ENCODE assay signal across 27 mouse cellular contexts in genomic region chr8:4354516-4354915, GRCm38 (mm10).
"Had no signal": no experiment of that assay in that cellular context is flagged by ENCODE, and none has a peak within 500 bp of the region (broad histone marks: within the 10 kb centered on the region; RNA-seq: fewer than 3 reads in every experiment).

No protein-coding gene starts in this region.

- H3K36me3 ChIP-seq: heart, embryonic 12.5 days; hindbrain, embryonic 10.5 days; hindbrain, embryonic 12.5 days; intestine, embryonic 15.5 days; kidney, embryonic 15.5 days; limb, embryonic 13.5 days; limb, embryonic 15.5 days; liver, embryonic 12.5 days had no signal

- H3K4me3 ChIP-seq: gastrocnemius, adult 2 months; heart, adult 2 months; heart, embryonic 12.5 days; hindbrain, embryonic 10.5 days; hindbrain, embryonic 12.5 days; intestine, embryonic 15.5 days; kidney, embryonic 15.5 days; limb, embryonic 13.5 days; limb, embryonic 15.5 days; liver, embryonic 12.5 days had no signal

- H3K27me3 ChIP-seq: heart, embryonic 12.5 days; hindbrain, embryonic 12.5 days; intestine, embryonic 15.5 days; kidney, embryonic 15.5 days; limb, embryonic 13.5 days; limb, embryonic 15.5 days; liver, embryonic 12.5 days had no signal

- H3K9me3 ChIP-seq: heart, embryonic 12.5 days; hindbrain, embryonic 10.5 days; hindbrain, embryonic 12.5 days; intestine, embryonic 15.5 days; kidney, embryonic 15.5 days; limb, embryonic 13.5 days; limb, embryonic 15.5 days; liver, embryonic 12.5 days had no signal

- H3K9ac ChIP-seq: heart, embryonic 12.5 days; hindbrain, embryonic 12.5 days; hindbrain, embryonic 14.5 days; intestine, embryonic 15.5 days; kidney, embryonic 15.5 days; limb, embryonic 13.5 days; limb, embryonic 15.5 days; liver, embryonic 12.5 days; liver, embryonic 14.5 days had no signal

- ATAC-seq: hindbrain, embryonic 16.5 days; inflammation-experienced regulatory T-cells, adult 6 months; intestine, embryonic 15.5 days; intestine, postnatal 0 days; liver, embryonic 12.5 days had no signal

- H3K4me1 ChIP-seq: hindbrain, embryonic 10.5 days; hindbrain, embryonic 12.5 days; intestine, embryonic 15.5 days; kidney, embryonic 15.5 days; limb, embryonic 13.5 days; limb, embryonic 15.5 days; liver, embryonic 12.5 days had no signal

- H3K27ac ChIP-seq: gastrocnemius, adult 2 months; heart, adult 2 months; hindbrain, embryonic 10.5 days; hindbrain, embryonic 12.5 days; hindbrain, embryonic 14.5 days; intestine, embryonic 15.5 days; kidney, embryonic 15.5 days; kidney, postnatal 0 days; limb, embryonic 13.5 days; limb, embryonic 15.5 days; liver, embryonic 12.5 days; liver, embryonic 14.5 days had no signal

- DNase-seq: gastrocnemius, adult 2 months; gastrocnemius, postnatal 10 days; gastrocnemius, postnatal 25 days; heart, adult 2 months; heart, postnatal 10 days; heart, postnatal 4 days; kidney, adult 2 months; kidney, adult 9 months; kidney, postnatal 14 days; kidney, postnatal 36 days; layer of hippocampus, adult 9-11 months; layer of hippocampus, postnatal 36 days; left cerebral cortex, postnatal 4 days had no signal
